Mouse (Mus musculus) megakaryocyte progenitor cell, adult 5-6 weeks (primary cell): ENCODE measurements around the gene Gm21972. TPM values are rescaled to one million over a fixed set of nuclear protein-coding genes. Genes with fewer than 3 reads are reported as not detected.

Experiments
- ATAC-seq: replicated peaks from 2 replicates; pipeline ENCODE4 v1.8.0; 2016; ENCODE audit warnings: mild to moderate bottlenecking, moderate TSS enrichment, inconsistent platforms; ENCODE audit not compliant: poor library complexity
- total RNA-seq, 2 experiments: library from RNA; stranded (forward) in 1 of 2; stranded (reverse) in 1 of 2; fragments of 157-497, 149-512 nt in 1 of 2; fragments of 200-1000 nt in 1 of 2; gene quantifications; 2 replicates each; pipeline versions ENCODE4 v1.2.3 to v1.2.4; 2015 to 2017

Gm21972 gene
- 4.0 and 10.6 TPM in 2 replicates for total RNA-seq (2015)
- 9.4 TPM in 1 of 2 replicates, not detected in the other for total RNA-seq (2017)

GRCm38 (mm10) chr1:86133337-86133736, at the start of gene Gm21972:
TSS of gene Gm21972 (plus strand) at chr1:86133637.
- ATAC-seq: no peak

GRCm38 (mm10) chr1:86094413-86094812, 39.0 kb upstream of the Gm21972 start:
- no peak for ATAC-seq

- no peak for ATAC-seq
These were observed 28.4 kb upstream of the Gm21972 start for GRCm38 (mm10) chr1:86105054-86105453.

GRCm38 (mm10) chr1:86111779-86112178, 21.7 kb upstream of the Gm21972 start, which contains the start of gene Htr2b:
TSS of gene Htr2b (minus strand) at chr1:86111970.
- ATAC-seq: no peak

GRCm38 (mm10) chr1:86114141-86114540, 19.3 kb upstream of the Gm21972 start:
- ATAC-seq: no peak

- no peak for ATAC-seq
These were observed 13.9 kb upstream of the Gm21972 start for GRCm38 (mm10) chr1:86119549-86119948.

GRCm38 (mm10) chr1:86126036-86126435, 7.4 kb upstream of the Gm21972 start:
- ATAC-seq: no peak

GRCm38 (mm10) chr1:86135315-86135714, 1.9 kb downstream of the Gm21972 start:
- no peak for ATAC-seq

GRCm38 (mm10) chr1:86141081-86141480, 7.6 kb downstream of the Gm21972 start:
- ATAC-seq: no peak

GRCm38 (mm10) chr1:86143165-86143564, 9.7 kb downstream of the Gm21972 start:
- ATAC-seq: no peak

GRCm38 (mm10) chr1:86144001-86144944, 10.8 kb downstream of the Gm21972 start:
- peak; percentile 62 for ATAC-seq

- no peak for ATAC-seq
These were observed 12.9 kb downstream of the Gm21972 start for GRCm38 (mm10) chr1:86146293-86146692.

GRCm38 (mm10) chr1:86147557-86147956, 14.1 kb downstream of the Gm21972 start:
- ATAC-seq: peak; percentile 50

GRCm38 (mm10) chr1:86148161-86148560, 14.7 kb downstream of the Gm21972 start:
- no peak for ATAC-seq

- ATAC-seq: no peak
These were observed 17.5 kb downstream of the Gm21972 start for GRCm38 (mm10) chr1:86150929-86151328.

GRCm38 (mm10) chr1:86151376-86151775, 17.9 kb downstream of the Gm21972 start:
- ATAC-seq: no peak

GRCm38 (mm10) chr1:86152618-86153017, 19.2 kb downstream of the Gm21972 start:
- peak; percentile 32; the same call in 1 of the 2 replicates for ATAC-seq

- ATAC-seq: peak; percentile 99
These were observed 20.8 kb downstream of the Gm21972 start, which contains the start of gene Armc9 for GRCm38 (mm10) chr1:86154133-86154823. TSS of gene Armc9 (plus strand) at chr1:86154780.

GRCm38 (mm10) chr1:86154824-86155164, 21.4 kb downstream of the Gm21972 start:
- no peak for ATAC-seq

- no peak for ATAC-seq
These were observed 22.6 kb downstream of the Gm21972 start for GRCm38 (mm10) chr1:86156075-86156474.

- ATAC-seq: no peak
These were observed 23.2 kb downstream of the Gm21972 start for GRCm38 (mm10) chr1:86156595-86156994.

- ATAC-seq: peak; percentile 46
These were observed 26.6 kb downstream of the Gm21972 start for GRCm38 (mm10) chr1:86160059-86160458.
